Comparison of ENCODE assay signal across 33 mouse cellular contexts in the genomic region with DNA sequence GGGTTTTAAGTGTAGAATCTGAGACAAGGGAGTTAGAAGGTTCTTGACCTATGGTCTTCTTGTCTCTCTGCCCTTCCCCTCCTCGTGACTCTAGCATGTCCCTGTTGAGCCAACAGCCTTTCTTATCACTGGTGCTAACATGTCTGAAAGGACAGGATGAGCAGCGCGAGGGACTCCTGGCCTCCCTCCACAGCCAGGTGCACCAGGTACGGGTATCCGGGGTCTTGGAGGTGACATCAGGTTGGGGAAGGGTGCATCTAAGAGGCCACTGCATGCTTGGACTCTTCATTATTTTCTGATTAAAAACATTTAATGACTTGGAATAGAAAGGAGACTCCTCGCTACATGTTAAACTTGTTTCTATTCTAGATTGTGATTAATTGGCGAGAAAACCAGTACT. TPM values are rescaled to one million over a fixed set of nuclear protein-coding genes. Genes with fewer than 3 reads are reported as not detected.
A peak's percentile ranks its signal among the peaks of the same experiment; 100 is the strongest.
DNase-seq lines count a peak whose midpoint lies in the region; ATAC-seq lines count a peak whose summit lies in the region.
"Had no signal": no experiment of that assay in that cellular context is flagged by ENCODE, and none has a peak within 500 bp of the region (broad histone marks: within the 10 kb centered on the region; RNA-seq: fewer than 3 reads in every experiment).

No protein-coding gene starts in this region.

- H3K9me3 ChIP-seq in liver, embryonic 12.5 days (replicated peaks), result no peaks in the 10 kb centered on the region
- no peaks in the 10 kb centered on the region for H3K9me3 ChIP-seq in liver, embryonic 15.5 days (replicated peaks)
- H3K9me3 ChIP-seq: embryonic facial prominence, embryonic 13.5 days; embryonic facial prominence, embryonic 15.5 days; forebrain, embryonic 10.5 days; forebrain, embryonic 12.5 days; G1E had no signal

- H3K27me3 ChIP-seq in liver, embryonic 12.5 days (replicated peaks), result no peaks in the 10 kb centered on the region; the same call in 1 of the 2 replicates
- no peaks in the 10 kb centered on the region for H3K27me3 ChIP-seq in liver, embryonic 15.5 days
- H3K27me3 ChIP-seq: CH12.LX; embryonic facial prominence, embryonic 15.5 days had no signal

- H3K4me2 ChIP-seq in liver, embryonic 12.5 days, result peak overlapping the region; percentile 61
- H3K4me2 ChIP-seq in liver, embryonic 15.5 days, result peak overlapping the region; percentile 61
- H3K4me2 ChIP-seq: embryonic facial prominence, embryonic 13.5 days; embryonic facial prominence, embryonic 15.5 days; forebrain, embryonic 12.5 days had no signal

- no peak for ATAC-seq in liver, embryonic 12.5 days
- no peak for ATAC-seq in liver, embryonic 15.5 days (ENCODE audit: insufficient read depth)
- ATAC-seq: activated CD4-positive, CD25-positive, alpha-beta regulatory T cell, adult 4 months; CD4-positive, CD25-positive, alpha-beta regulatory T cell, adult 4 months; forebrain, embryonic 14.5 days; Patski had no signal

- peak overlapping the region; percentile 97 for H3K27ac ChIP-seq in liver, embryonic 12.5 days
- peak overlapping the region; percentile 95 for H3K27ac ChIP-seq in liver, embryonic 15.5 days (replicated peaks)
- H3K27ac ChIP-seq: embryonic facial prominence, embryonic 13.5 days; embryonic facial prominence, embryonic 15.5 days; forebrain, embryonic 10.5 days; forebrain, embryonic 12.5 days had no signal

- H3K36me3 ChIP-seq in liver, embryonic 12.5 days, result peaks cover 100% of the 10 kb centered on the region
- peaks cover 88% of the 10 kb centered on the region for H3K36me3 ChIP-seq in liver, embryonic 15.5 days (replicated peaks)

- DNase-seq in heart, adult 11 months, result peak; percentile 64
- no peak for DNase-seq in heart, postnatal 4 days
- DNase-seq in liver, result no peak
- DNase-seq in kidney, adult 18-20 months, result no peak
- no peak for DNase-seq in layer of hippocampus, postnatal 36 days
- DNase-seq: adrenal gland, adult 2 months; adrenal gland, postnatal 10 days; adrenal gland, postnatal 25 days; B cell, adult 2 months; cerebellum, adult 11 months; cerebellum, adult 18-20 months; cerebellum, adult 8-10 months; cerebellum, adult 9-11 months; cerebellum, postnatal 14 days; cerebellum, postnatal 36 days; embryo, embryonic 11 days had no signal

- peaks cover 50% of the 10 kb centered on the region for H3K4me1 ChIP-seq in liver, embryonic 12.5 days
- peaks cover 50% of the 10 kb centered on the region for H3K4me1 ChIP-seq in liver, embryonic 15.5 days (replicated peaks)
- H3K4me1 ChIP-seq: embryonic facial prominence, embryonic 13.5 days; embryonic facial prominence, embryonic 15.5 days; forebrain, embryonic 10.5 days; forebrain, embryonic 12.5 days had no signal

- H3K9ac ChIP-seq in liver, embryonic 12.5 days, result no peak overlapping the region; the same call in 1 of the 2 replicates
- no peak overlapping the region for H3K9ac ChIP-seq in liver, embryonic 15.5 days
- H3K9ac ChIP-seq: embryonic facial prominence, embryonic 13.5 days; embryonic facial prominence, embryonic 15.5 days; forebrain, embryonic 12.5 days had no signal

- no peak overlapping the region for H3K4me3 ChIP-seq in liver, embryonic 12.5 days
- H3K4me3 ChIP-seq in liver, embryonic 15.5 days (replicated peaks), result no peak overlapping the region
- H3K4me3 ChIP-seq: embryonic facial prominence, embryonic 13.5 days; embryonic facial prominence, embryonic 15.5 days; forebrain, embryonic 10.5 days; forebrain, embryonic 12.5 days had no signal

- 82% methylated on average over 7 of the region's 7 CpGs for WGBS in liver, embryonic 12.5 days (ENCODE audit: insufficient replicate concordance)
- WGBS in liver, embryonic 15.5 days (ENCODE audit: insufficient replicate concordance), result 81% methylated on average over 7 of the region's 7 CpGs

RNA-seq across cellular contexts. Expression of a gene that starts 9.9 kb away (rescaled TPM):
- 1 to 10 TPM; 1.6 to 2.7 TPM for total RNA-seq in heart, postnatal 4 days (2021)
- 0.08 and 0.20 TPM in 2 replicates for polyA plus RNA-seq in liver, embryonic 12.5 days (2016; fragmentation: Nextera tagmentation; extraction: Ambion mirVana)
- 0.06 and 0.08 TPM in 2 replicates for polyA plus RNA-seq in liver, embryonic 15.5 days (2015; fragmentation: Nextera tagmentation; extraction: Ambion mirVana)
- total RNA-seq in layer of hippocampus, postnatal 36 days (2021), result 100 to 1,000 TPM; 186 to 189 TPM
- total RNA-seq: common myeloid progenitor, adult 5-6 weeks had no signal
- polyA plus RNA-seq: erythroblast, embryonic 14.5 days had no signal

RNA-seq across cellular contexts. Expression of a gene that starts 15.2 kb away (rescaled TPM):
- total RNA-seq in heart, postnatal 4 days (2021), result 10 to 100 TPM; 27.3 to 28.0 TPM
- 24.8 and 28.5 TPM in 2 replicates for polyA plus RNA-seq in liver, embryonic 12.5 days (2016; fragmentation: Nextera tagmentation; extraction: Ambion mirVana)
- 21.4 and 23.1 TPM in 2 replicates for polyA plus RNA-seq in liver, embryonic 15.5 days (2015; fragmentation: Nextera tagmentation; extraction: Ambion mirVana)
- 10 to 100 TPM; 23.1 to 26.5 TPM for total RNA-seq in layer of hippocampus, postnatal 36 days (2021)

RNA-seq across cellular contexts. Expression of a gene that starts 20.2 kb away (rescaled TPM):
- not detected for total RNA-seq in heart, postnatal 4 days (2021)
- not detected in 2 replicates for polyA plus RNA-seq in liver, embryonic 12.5 days (2016; fragmentation: Nextera tagmentation; extraction: Ambion mirVana)
- polyA plus RNA-seq in liver, embryonic 15.5 days (2015; fragmentation: Nextera tagmentation; extraction: Ambion mirVana), result not detected in 2 replicates
- total RNA-seq in layer of hippocampus, postnatal 36 days (2021), result not detected
- total RNA-seq: adrenal gland, adult 2 months; adrenal gland, postnatal 10 days; adrenal gland, postnatal 25 days; adrenal gland, postnatal 4 days; CH12.LX; common myeloid progenitor, adult 5-6 weeks; G1E had no signal
- polyA plus RNA-seq: activated CD4-positive, CD25-positive, alpha-beta regulatory T cell, adult 4 months; adrenal gland, adult 2 months; brain, embryonic 14.5 days; embryonic facial prominence, embryonic 11.5 days; embryonic facial prominence, embryonic 13.5 days; embryonic facial prominence, embryonic 15.5 days; erythroblast, embryonic 14.5 days; forebrain, embryonic 10.5 days; forebrain, embryonic 12.5 days; forebrain, embryonic 14.5 days; G1E; Patski had no signal

RNA-seq across cellular contexts. Expression of a gene that starts 21.0 kb away (rescaled TPM):
- 10 to 100 TPM; 12.5 to 17.3 TPM for total RNA-seq in heart, postnatal 4 days (2021)
- 11.9 and 12.2 TPM in 2 replicates for polyA plus RNA-seq in liver, embryonic 12.5 days (2016; fragmentation: Nextera tagmentation; extraction: Ambion mirVana)
- 9.4 and 9.6 TPM in 2 replicates for polyA plus RNA-seq in liver, embryonic 15.5 days (2015; fragmentation: Nextera tagmentation; extraction: Ambion mirVana)
- total RNA-seq in layer of hippocampus, postnatal 36 days (2021), result 1 to 10 TPM in 1 of 2 experiments, under 1 TPM in 1; 0.90 to 1.6 TPM

RNA-seq across cellular contexts. Expression of a gene that starts 25.2 kb away (rescaled TPM):
- total RNA-seq in heart, postnatal 4 days (2021), result 1 to 10 TPM in 1 of 2 experiments, under 1 TPM in 1; 0.76 to 1.1 TPM
- not detected in 2 replicates for polyA plus RNA-seq in liver, embryonic 12.5 days (2016; fragmentation: Nextera tagmentation; extraction: Ambion mirVana)
- polyA plus RNA-seq in liver, embryonic 15.5 days (2015; fragmentation: Nextera tagmentation; extraction: Ambion mirVana), result not detected in 2 replicates
- not detected for total RNA-seq in layer of hippocampus, postnatal 36 days (2021)
- total RNA-seq: adrenal gland, adult 2 months; adrenal gland, postnatal 25 days; G1E had no signal
- polyA plus RNA-seq: adrenal gland, adult 2 months; brain, embryonic 14.5 days; embryonic facial prominence, embryonic 11.5 days; embryonic facial prominence, embryonic 13.5 days; embryonic facial prominence, embryonic 15.5 days; erythroblast, embryonic 14.5 days; forebrain, embryonic 10.5 days; forebrain, embryonic 12.5 days; forebrain, embryonic 14.5 days; G1E; Patski had no signal

Comparison
In these comparisons a context has a peak if more than half of its experiments do, and no peak if none do; other contexts are left out.
1. RNA of a gene that starts 9.9 kb away (total RNA-seq): 186 to 189 TPM in layer of hippocampus, postnatal 36 days; 1.6 to 2.7 TPM in heart, postnatal 4 days; every median in the first group is over 10 times any median in the second.